Mouse (Mus musculus) lung, postnatal 0 days (tissue): Measurements from ENCODE around the gene Btrc. TPM values are rescaled to one million over a fixed set of nuclear protein-coding genes. Genes with fewer than 3 reads are reported as not detected.
A peak's percentile ranks its signal among the peaks of the same experiment; 100 is the strongest.

Experiments used
- ATAC-seq: fragments of 200-750 bp; cut with Nextera tagmentation; 2 replicates; pipeline ENCODE4 v1.8.0; 2017; ENCODE audit warnings: moderate library complexity
- DNase-seq: peaks from one replicate; pipeline ENCODE4 v3.0.0-alpha.2; 2016; ENCODE audit warnings: low spot score
- H3K27ac ChIP-seq: fragments of 300-500 bp; sonication (generic); 2 replicates; pipeline ENCODE4 v1.5.1; 2014; ENCODE audit warnings: antibody characterized with exemption, mild to moderate bottlenecking, low read length, mixed read lengths
- H3K27me3 ChIP-seq: fragments of 300-500 bp; sonication (generic); replicated peaks from 2 replicates; pipeline ENCODE4 v1.6.1; 2014; ENCODE audit warnings: low read length, mixed read lengths; ENCODE audit not compliant: insufficient read depth
- H3K36me3 ChIP-seq: fragments of 300-500 bp; sonication (generic); 2 replicates; pipeline ENCODE4 v1.6.1; 2014; ENCODE audit warnings: low read length, mixed read lengths; ENCODE audit not compliant: insufficient read depth
- H3K4me1 ChIP-seq: fragments of 300-500 bp; sonication (generic); 2 replicates; pipeline ENCODE4 v1.6.1; 2014; ENCODE audit warnings: antibody characterized with exemption, low read depth, low read length, mixed read lengths; ENCODE audit not compliant: insufficient read depth
- H3K4me2 ChIP-seq: fragments of 300-500 bp; sonication (generic); replicated peaks from 2 replicates; pipeline ENCODE4 v1.6.1; 2014; ENCODE audit warnings: low read depth, mild to moderate bottlenecking, low read length, moderate library complexity, mixed read lengths
- H3K4me3 ChIP-seq: fragments of 300-500 bp; sonication (generic); 2 replicates; pipeline ENCODE4 v1.5.1; 2014; ENCODE audit warnings: low read depth, low read length
- H3K9ac ChIP-seq: fragments of 300-500 bp; sonication (generic); replicated peaks from 2 replicates; pipeline ENCODE4 v1.6.1; 2014; ENCODE audit warnings: low read depth, mild to moderate bottlenecking
- H3K9me3 ChIP-seq: fragments of 300-500 bp; sonication (generic); 2 replicates; pipeline ENCODE4 v1.6.1; 2016; ENCODE audit warnings: low read length, mixed read lengths
- CTCF ChIP-seq: IDR thresholded peaks from 2 replicates; pipeline ENCODE4 v1.5.1; 2016; ENCODE audit warnings: antibody characterized with exemption, mild to moderate bottlenecking
- EP300 ChIP-seq: IDR thresholded peaks from 2 replicates; pipeline ENCODE4 v1.6.1; 2016; ENCODE audit warnings: antibody characterized with exemption, mild to moderate bottlenecking, control low read depth
- WGBS: fragments of 180-500 bp; shearing (Covaris S2); extraction: QIAGEN DNeasy Blood & Tissue Kit; methylation state at CpG from one replicate; pipeline ENCODE4 v1.1.7; 2014; 5-methylcytosine and 5-hydroxymethylcytosine counted together
- polyA plus RNA-seq: library from polyadenylated mRNA; unstranded; fragments of >200 nt; fragmentation: Nextera tagmentation; extraction: Ambion mirVana; gene quantifications from 2 replicates; pipeline ENCODE4 v1.2.1, GENCODE M21; 2015

Gene Btrc
- polyA plus RNA-seq, 1 experiment from 2014 or later: 20.7 TPM

GRCm38 (mm10) chr19:45529294-45529693, 165.8 kb downstream of the Btrc start:
- Histone ChIP-seq H3K27me3 (no peaks in the 10 kb centered on the region), H3K4me2 (no peak overlapping the region), H3K9me3 (no peaks in the 10 kb centered on the region), H3K4me3 (no peak overlapping the region), H3K9ac (no peak overlapping the region), H3K36me3 (peaks cover 12% of the 10 kb centered on the region), H3K27ac (no peak overlapping the region), H3K4me1 (no peaks in the 10 kb centered on the region)
- DNase-seq: no peak
- no peak for ATAC-seq
- no peak for TF ChIP-seq EP300
- TF ChIP-seq CTCF: no peak
- WGBS: 80% methylated on average over 5 of the region's 5 CpGs

GRCm38 (mm10) chr19:45530200-45530995, 166.9 kb downstream of the Btrc start:
- 50% methylated on average over 15 of the region's 15 CpGs for WGBS
- TF ChIP-seq CTCF (no peak), EP300 (no peak)

GRCm38 (mm10) chr19:45531554-45531953, 168.0 kb downstream of the Btrc start:
- H3K4me3 ChIP-seq: no peak overlapping the region
- H3K9me3 ChIP-seq: no peaks in the 10 kb centered on the region
- 55% methylated on average over 6 of the region's 6 CpGs for WGBS
- H3K36me3 ChIP-seq: peaks cover 12% of the 10 kb centered on the region
- no peak overlapping the region for H3K27ac ChIP-seq
- TF ChIP-seq EP300 (no peak), CTCF (no peak)
- no peaks in the 10 kb centered on the region for H3K27me3 ChIP-seq
- no peaks in the 10 kb centered on the region for H3K4me1 ChIP-seq
- H3K4me2 ChIP-seq: no peak overlapping the region
- DNase-seq (no peak), ATAC-seq (no peak)
- H3K9ac ChIP-seq: no peak overlapping the region

More at GRCm38 (mm10) chr19:45530200-45530995, 166.9 kb downstream of the Btrc start:
- H3K9ac ChIP-seq: no peak overlapping the region
- H3K36me3 ChIP-seq: peaks cover 12% of the 10 kb centered on the region
- H3K4me3 ChIP-seq: no peak overlapping the region
- peak; percentile 87 for DNase-seq
- H3K4me2 ChIP-seq: no peak overlapping the region
- no peaks in the 10 kb centered on the region for H3K9me3 ChIP-seq
- no peaks in the 10 kb centered on the region for H3K27me3 ChIP-seq
- H3K27ac ChIP-seq: no peak overlapping the region
- peak; percentile 95 for ATAC-seq
- H3K4me1 ChIP-seq: no peaks in the 10 kb centered on the region

GRCm38 (mm10) chr19:45533617-45534016, 170.1 kb downstream of the Btrc start:
- H3K9ac ChIP-seq: no peak overlapping the region
- no peaks in the 10 kb centered on the region for H3K9me3 ChIP-seq
- no peak for TF ChIP-seq EP300
- no peak for TF ChIP-seq CTCF
- 52% methylated on average over 7 of the region's 7 CpGs for WGBS
- no peaks in the 10 kb centered on the region for H3K4me1 ChIP-seq
- no peak overlapping the region for H3K4me2 ChIP-seq
- no peak overlapping the region for H3K4me3 ChIP-seq
- DNase-seq (no peak), ATAC-seq (no peak)
- no peak overlapping the region for H3K27ac ChIP-seq
- no peaks in the 10 kb centered on the region for H3K36me3 ChIP-seq
- H3K27me3 ChIP-seq: no peaks in the 10 kb centered on the region

GRCm38 (mm10) chr19:45535214-45535735, 171.7 kb downstream of the Btrc start:
- DNase-seq (no peak), ATAC-seq (no peak)
- Histone ChIP-seq H3K9me3 (no peaks in the 10 kb centered on the region), H3K27me3 (no peaks in the 10 kb centered on the region), H3K36me3 (no peaks in the 10 kb centered on the region), H3K4me2 (no peak overlapping the region), H3K4me3 (no peak overlapping the region), H3K27ac (no peak overlapping the region), H3K9ac (no peak overlapping the region), H3K4me1 (no peaks in the 10 kb centered on the region)
- TF ChIP-seq CTCF: no peak
- no peak for TF ChIP-seq EP300
- 73% methylated on average over 8 of the region's 8 CpGs for WGBS

- H3K27ac ChIP-seq: no peak overlapping the region
- no peak for DNase-seq
- TF ChIP-seq CTCF (no peak), EP300 (no peak)
- WGBS: 48% methylated on average over 6 of the region's 6 CpGs
- H3K9me3 ChIP-seq: no peaks in the 10 kb centered on the region
- no peak for ATAC-seq
- H3K4me2 ChIP-seq: no peak overlapping the region
- H3K4me1 ChIP-seq: no peaks in the 10 kb centered on the region
- H3K27me3 ChIP-seq: no peaks in the 10 kb centered on the region
- no peak overlapping the region for H3K9ac ChIP-seq
- no peak overlapping the region for H3K4me3 ChIP-seq
- no peaks in the 10 kb centered on the region for H3K36me3 ChIP-seq
Measured at GRCm38 (mm10) chr19:45535929-45536328, 172.4 kb downstream of the Btrc start.
